Mouse (Mus musculus) cerebellum, adult 9-11 months (tissue): ENCODE measurements at regions not wholly inside any gene's neighbourhood (a gene's known extent, or its start where the extent isn't known, plus 50 kb on each side); places are given as distances from the start of the nearest gene placed in this dataset.

Experiments used
- DNase-seq: peaks from one replicate; pipeline ENCODE4 v3.0.0; 2022

- no peak for DNase-seq
These were observed 87.7 kb upstream of the Tspan7 start for GRCm38 (mm10) chrX:10397257-10397656.

DNA sequence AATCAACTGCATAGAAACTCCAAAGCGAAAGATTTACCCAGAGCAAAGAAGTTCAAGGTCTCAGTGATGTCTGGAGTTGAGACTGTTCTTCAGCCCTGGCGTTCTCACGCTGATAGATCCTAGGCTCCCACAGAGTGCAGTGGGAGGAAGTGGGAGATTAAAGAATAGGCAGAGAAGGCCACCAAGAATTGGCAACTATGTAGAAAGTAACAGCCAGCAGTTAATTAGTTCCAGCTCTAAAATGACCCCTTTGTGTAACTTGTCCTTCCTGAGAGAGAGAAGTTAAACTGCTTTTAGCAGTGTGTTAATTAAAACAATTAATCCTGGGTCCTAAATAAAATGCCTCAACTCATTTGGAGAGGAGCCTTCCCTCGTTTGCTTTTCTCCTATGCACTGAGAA lies 73.7 kb upstream of the Tspan7 start:
- DNase-seq, result no peak

DNA sequence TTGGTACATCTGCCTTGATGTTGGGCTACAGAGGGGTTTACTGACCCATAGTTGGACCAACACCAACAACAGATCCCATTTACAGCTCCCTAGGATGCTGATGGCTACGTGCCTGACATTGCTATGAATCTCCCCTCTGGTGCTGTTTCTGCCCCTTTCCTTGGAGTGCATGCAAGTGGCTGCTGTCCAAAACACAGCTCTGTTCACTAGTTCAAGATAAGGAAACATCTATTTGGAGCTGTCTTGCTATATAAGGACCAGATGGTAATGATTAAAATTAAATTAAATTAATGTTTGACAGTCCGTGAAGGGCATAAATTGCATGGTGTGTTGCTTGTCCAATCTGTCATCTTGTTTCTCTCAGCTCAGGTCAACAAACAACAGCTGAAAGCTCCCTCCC lies 62.5 kb upstream of the Tspan7 start:
- peak; percentile 17 for DNase-seq
